Mouse (Mus musculus): ENCODE measurements around the gene Gm128. TPM values are rescaled to one million over a fixed set of nuclear protein-coding genes. Genes with fewer than 3 reads are reported as not detected.
A peak's percentile ranks its signal among the peaks of the same experiment; 100 is the strongest.

The Gm128 gene
- polyA plus RNA-seq, 1 experiment from 2014 or later: 0.32 TPM

GRCm38 (mm10) chr3:95264724-95265123 is 23.3 kb upstream of the Gm128 start:
- Histone ChIP-seq H3K27me3 (no peaks in the 10 kb centered on the region), H3K9me3 (no peaks in the 10 kb centered on the region), H3K4me2 (no peak overlapping the region), H3K4me1 (no peaks in the 10 kb centered on the region), H3K27ac (no peak overlapping the region), H3K4me3 (no peak overlapping the region), H3K36me3 (peaks cover 50% of the 10 kb centered on the region), H3K9ac (no peak overlapping the region)
- no peak for ATAC-seq (ENCODE audit: borderline replicate concordance, extremely low read depth, low FRiP score, low TSS enrichment)
- WGBS: 83% methylated on average over 1 of the region's 1 CpGs

DNA sequence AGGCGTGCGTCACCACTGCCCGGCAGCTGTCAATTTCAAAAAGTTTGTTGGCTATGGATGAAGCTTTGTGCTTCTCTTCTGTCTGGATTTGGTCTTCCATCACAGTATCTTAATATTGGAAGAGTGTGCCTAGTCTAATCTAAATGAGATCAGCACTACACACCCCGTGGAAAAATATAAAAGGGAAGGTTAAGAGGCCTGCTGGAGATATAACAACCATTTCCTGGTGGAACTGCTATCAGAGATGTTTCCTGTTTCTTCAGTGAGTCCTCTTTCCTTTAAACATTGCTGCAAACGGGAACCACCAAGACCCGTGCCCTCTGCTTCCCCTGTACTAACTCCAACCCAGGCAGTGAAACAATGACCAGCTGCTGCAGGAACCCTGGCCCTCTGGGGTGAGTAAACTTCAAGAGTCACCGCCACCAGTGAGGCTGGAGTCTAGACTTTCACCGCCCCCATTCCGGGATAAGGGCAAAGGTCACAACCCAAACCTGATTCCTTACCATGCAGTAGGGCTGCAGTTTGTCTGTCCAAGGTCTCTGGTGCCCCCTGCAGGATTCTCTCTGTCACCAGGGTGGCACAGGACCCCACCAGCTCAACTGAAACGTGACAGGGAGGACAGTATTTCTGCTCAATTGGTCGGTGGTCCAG is 21.8 kb upstream of the Gm128 start:
- no peak overlapping the region for H3K4me3 ChIP-seq
- no peak overlapping the region for H3K4me2 ChIP-seq
- ATAC-seq (ENCODE audit: borderline replicate concordance, extremely low read depth, low FRiP score, low TSS enrichment): no peak
- peaks cover 60% of the 10 kb centered on the region for H3K36me3 ChIP-seq
- no peak overlapping the region for H3K9ac ChIP-seq
- no peaks in the 10 kb centered on the region for H3K27me3 ChIP-seq
- WGBS: 40% methylated on average over 11 of the region's 11 CpGs
- no peak overlapping the region for H3K27ac ChIP-seq
- no peaks in the 10 kb centered on the region for H3K9me3 ChIP-seq
- no peaks in the 10 kb centered on the region for H3K4me1 ChIP-seq

- Histone ChIP-seq H3K9me3 (no peaks in the 10 kb centered on the region), H3K9ac (no peak overlapping the region), H3K4me3 (no peak overlapping the region), H3K4me2 (no peak overlapping the region), H3K27me3 (no peaks in the 10 kb centered on the region), H3K36me3 (peaks cover 61% of the 10 kb centered on the region), H3K4me1 (no peaks in the 10 kb centered on the region), H3K27ac (no peak overlapping the region)
- WGBS: 88% methylated on average over 4 of the region's 4 CpGs
- no peak for ATAC-seq (ENCODE audit: borderline replicate concordance, extremely low read depth, low FRiP score, low TSS enrichment)
Measured at GRCm38 (mm10) chr3:95261975-95262374, 20.6 kb upstream of the Gm128 start.

GRCm38 (mm10) chr3:95256931-95257330 is 15.5 kb upstream of the Gm128 start:
- no peak overlapping the region for H3K4me2 ChIP-seq
- 83% methylated on average over 5 of the region's 5 CpGs for whole genome bisulfite sequencing
- no peaks in the 10 kb centered on the region for H3K9me3 ChIP-seq
- H3K36me3 ChIP-seq: peaks cover 59% of the 10 kb centered on the region
- H3K9ac ChIP-seq: no peak overlapping the region
- H3K27ac ChIP-seq: no peak overlapping the region
- no peaks in the 10 kb centered on the region for H3K4me1 ChIP-seq
- ATAC-seq (ENCODE audit: borderline replicate concordance, extremely low read depth, low FRiP score, low TSS enrichment): no peak
- H3K4me3 ChIP-seq: no peak overlapping the region
- no peaks in the 10 kb centered on the region for H3K27me3 ChIP-seq

- peak within 1 kb of the TSS; percentile 33 for H3K4me2 ChIP-seq
- H3K9me3 ChIP-seq: no peaks in the 10 kb centered on the region
- 0 out of 2 replicates have a peak, but pooled peaks cover 13% of the 10 kb centered on the region for H3K4me1 ChIP-seq
- H3K27me3 ChIP-seq: no peaks in the 10 kb centered on the region
- 24% methylated on average over 7 of the region's 7 CpGs for WGBS
- peak within 1 kb of the TSS; percentile 19; the same call in 1 of the 2 replicates for H3K4me3 ChIP-seq
- H3K27ac ChIP-seq: peak within 1 kb of the TSS; percentile 63
- peaks cover 14% of the 10 kb centered on the region for H3K36me3 ChIP-seq
- no peak within 1 kb of the TSS for H3K9ac ChIP-seq
- ATAC-seq (ENCODE audit: borderline replicate concordance, extremely low read depth, low FRiP score, low TSS enrichment): peak; percentile 60
Measured at GRCm38 (mm10) chr3:95250783-95251424, 9.5 kb upstream of the Gm128 start, which contains the start of gene Bnipl. Gene Bnipl, minus strand, starts transcription at chr3:95251193.

GRCm38 (mm10) chr3:95250361-95250760 is 9.0 kb upstream of the Gm128 start:
- no peak overlapping the region for H3K9ac ChIP-seq
- ATAC-seq (ENCODE audit: borderline replicate concordance, extremely low read depth, low FRiP score, low TSS enrichment): no peak
- peak overlapping the region; percentile 33 for H3K4me2 ChIP-seq
- no peak overlapping the region for H3K4me3 ChIP-seq
- no peaks in the 10 kb centered on the region for H3K9me3 ChIP-seq
- 0 out of 2 replicates have a peak, but pooled peaks cover 13% of the 10 kb centered on the region for H3K4me1 ChIP-seq
- WGBS: 55% methylated on average over 5 of the region's 5 CpGs
- no peaks in the 10 kb centered on the region for H3K27me3 ChIP-seq
- peaks cover 8% of the 10 kb centered on the region for H3K36me3 ChIP-seq
- peak overlapping the region; percentile 63 for H3K27ac ChIP-seq

DNA sequence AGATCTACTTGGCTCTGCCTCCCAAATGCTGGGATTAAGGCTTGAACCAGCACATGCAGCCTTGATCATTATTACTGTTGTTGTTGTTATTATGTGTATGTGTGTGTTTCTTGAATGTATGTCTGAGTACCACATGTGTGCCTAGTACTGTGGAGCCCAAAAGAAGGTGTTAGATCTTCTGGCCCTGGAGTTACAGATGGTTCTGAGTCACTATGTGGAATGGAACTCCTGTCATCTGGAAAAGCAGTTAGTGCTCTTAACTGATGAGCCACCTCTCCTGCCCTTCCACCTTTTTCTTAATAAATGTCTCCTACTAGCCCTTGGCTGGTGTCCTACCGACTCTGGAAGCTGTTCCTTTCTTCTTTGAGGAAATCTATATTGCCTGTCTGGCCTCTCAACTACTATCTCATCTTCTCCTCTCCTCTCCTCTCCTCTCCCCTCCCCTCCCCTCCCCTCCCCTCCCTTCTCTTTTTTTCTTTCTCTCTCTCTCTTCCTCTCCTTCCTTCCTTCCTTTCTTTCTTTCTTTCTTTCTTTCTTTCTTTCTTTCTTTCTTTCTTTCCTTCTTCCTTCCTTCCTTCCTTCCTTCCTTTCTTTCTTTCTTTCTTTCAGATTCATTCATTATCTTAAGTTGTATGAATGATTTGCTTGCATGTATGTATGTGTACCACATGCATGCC is 6.4 kb upstream of the Gm128 start:
- ATAC-seq (ENCODE audit: borderline replicate concordance, extremely low read depth, low FRiP score, low TSS enrichment): no peak
- no peaks in the 10 kb centered on the region for H3K36me3 ChIP-seq
- 45% methylated on average over 1 of the region's 1 CpGs for WGBS

GRCm38 (mm10) chr3:95246465-95247231 is 5.2 kb upstream of the Gm128 start:
- WGBS: 70% methylated on average over 5 of the region's 5 CpGs
- H3K36me3 ChIP-seq: no peaks in the 10 kb centered on the region

More for the DNA sequence above, 6.4 kb upstream of the Gm128 start:
- H3K9ac ChIP-seq: no peak overlapping the region
- no peaks in the 10 kb centered on the region for H3K9me3 ChIP-seq
- no peak overlapping the region for H3K27ac ChIP-seq
- H3K27me3 ChIP-seq: no peaks in the 10 kb centered on the region
- H3K4me1 ChIP-seq: 0 out of 2 replicates have a peak, but pooled peaks cover 13% of the 10 kb centered on the region
- H3K4me3 ChIP-seq: no peak overlapping the region
- no peak overlapping the region for H3K4me2 ChIP-seq

DNA sequence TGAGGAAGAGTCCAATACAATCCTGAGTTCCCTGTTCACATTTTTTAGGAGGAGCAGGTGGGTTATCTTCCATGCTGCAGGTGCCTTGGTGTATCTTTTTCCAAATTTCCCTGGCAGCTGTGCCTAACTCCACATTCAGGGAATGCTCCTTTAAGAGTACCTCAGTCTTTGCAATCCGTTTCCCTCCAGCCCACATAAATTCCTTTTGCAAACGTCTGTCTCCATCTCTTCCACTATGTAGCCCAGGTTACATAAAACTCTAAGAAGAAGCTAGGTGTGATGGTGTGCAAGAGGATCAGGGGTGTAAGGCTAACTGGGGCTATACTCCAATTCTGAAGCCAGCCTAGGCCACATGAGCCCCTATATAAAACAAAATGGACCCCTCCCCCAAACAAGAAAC is 1.7 kb upstream of the Gm128 start:
- WGBS: 75% methylated on average over 2 of the region's 2 CpGs
- H3K9me3 ChIP-seq: no peaks in the 10 kb centered on the region
- H3K9ac ChIP-seq: no peak overlapping the region

More at GRCm38 (mm10) chr3:95246465-95247231, 5.2 kb upstream of the Gm128 start:
- no peak overlapping the region for H3K4me3 ChIP-seq
- no peak overlapping the region for H3K4me2 ChIP-seq
- ATAC-seq (ENCODE audit: borderline replicate concordance, extremely low read depth, low FRiP score, low TSS enrichment): peak; percentile 39; the same call in 1 of the 2 replicates
- 0 out of 2 replicates have a peak, but pooled peaks cover 13% of the 10 kb centered on the region for H3K4me1 ChIP-seq
- no peaks in the 10 kb centered on the region for H3K9me3 ChIP-seq
- no peak overlapping the region for H3K9ac ChIP-seq
- H3K27ac ChIP-seq: no peak overlapping the region
- H3K27me3 ChIP-seq: no peaks in the 10 kb centered on the region

GRCm38 (mm10) chr3:95240900-95241299 is 498 bp downstream of the Gm128 start:
- Histone ChIP-seq H3K4me3 (no peak overlapping the region), H3K27ac (no peak overlapping the region), H3K27me3 (no peaks in the 10 kb centered on the region), H3K36me3 (peaks cover 26% of the 10 kb centered on the region), H3K9ac (no peak overlapping the region), H3K4me1 (peaks cover 9% of the 10 kb centered on the region; the same call in 1 of the 2 replicates), H3K4me2 (peak overlapping the region; percentile 34; the same call in 1 of the 2 replicates), H3K9me3 (no peaks in the 10 kb centered on the region)
- WGBS: 24% methylated on average over 17 of the region's 17 CpGs
- no peak for ATAC-seq (ENCODE audit: borderline replicate concordance, extremely low read depth, low FRiP score, low TSS enrichment)

More for the DNA sequence above, 1.7 kb upstream of the Gm128 start:
- H3K4me3 ChIP-seq: no peak overlapping the region
- H3K4me2 ChIP-seq: no peak overlapping the region
- H3K27ac ChIP-seq: no peak overlapping the region
- no peak for ATAC-seq (ENCODE audit: borderline replicate concordance, extremely low read depth, low FRiP score, low TSS enrichment)
- no peaks in the 10 kb centered on the region for H3K27me3 ChIP-seq
- H3K36me3 ChIP-seq: peaks cover 5% of the 10 kb centered on the region; the same call in 1 of the 2 replicates
- peaks cover 9% of the 10 kb centered on the region; the same call in 1 of the 2 replicates for H3K4me1 ChIP-seq

DNA sequence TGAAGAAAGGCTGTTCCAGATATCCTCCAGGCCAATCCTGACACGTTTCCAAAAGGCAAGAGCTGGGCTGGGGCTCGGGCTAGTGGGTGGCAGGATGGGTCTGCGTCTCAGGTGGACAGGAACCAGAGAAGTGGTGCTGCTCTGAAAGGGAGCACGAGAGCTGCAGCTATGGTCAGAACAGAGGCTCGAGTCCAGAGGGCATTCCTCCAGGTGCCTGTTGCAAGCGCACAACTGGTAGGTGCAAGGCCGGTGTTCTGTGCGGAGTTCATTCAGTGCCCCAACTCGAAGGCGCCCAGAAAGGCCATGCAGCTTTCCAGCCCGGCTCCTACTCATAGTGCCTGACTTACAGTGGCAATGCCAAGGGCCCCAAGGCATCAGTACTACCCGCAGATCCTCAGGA is 1.4 kb downstream of the Gm128 start:
- H3K9me3 ChIP-seq: no peaks in the 10 kb centered on the region
- ATAC-seq (ENCODE audit: borderline replicate concordance, extremely low read depth, low FRiP score, low TSS enrichment): no peak
- H3K4me1 ChIP-seq: peaks cover 9% of the 10 kb centered on the region; the same call in 1 of the 2 replicates
- no peak overlapping the region for H3K4me3 ChIP-seq
- peaks cover 35% of the 10 kb centered on the region for H3K36me3 ChIP-seq
- H3K4me2 ChIP-seq: no peak overlapping the region
- H3K27me3 ChIP-seq: no peaks in the 10 kb centered on the region
- 82% methylated on average over 12 of the region's 12 CpGs for WGBS
- no peak overlapping the region for H3K27ac ChIP-seq
- H3K9ac ChIP-seq: no peak overlapping the region
